Mouse (Mus musculus) kidney, adult 18-20 months (tissue): ENCODE measurements around the gene Ctxn1.
"Not testable (repeated sequence)": the region's sequence is repeated elsewhere in the genome, so short reads cannot be mapped to it uniquely, and the experiment has no call there.

Source experiments
- DNase-seq: peaks from one replicate; pipeline ENCODE4 v3.0.0; 2021

Ctxn1 gene

DNA sequence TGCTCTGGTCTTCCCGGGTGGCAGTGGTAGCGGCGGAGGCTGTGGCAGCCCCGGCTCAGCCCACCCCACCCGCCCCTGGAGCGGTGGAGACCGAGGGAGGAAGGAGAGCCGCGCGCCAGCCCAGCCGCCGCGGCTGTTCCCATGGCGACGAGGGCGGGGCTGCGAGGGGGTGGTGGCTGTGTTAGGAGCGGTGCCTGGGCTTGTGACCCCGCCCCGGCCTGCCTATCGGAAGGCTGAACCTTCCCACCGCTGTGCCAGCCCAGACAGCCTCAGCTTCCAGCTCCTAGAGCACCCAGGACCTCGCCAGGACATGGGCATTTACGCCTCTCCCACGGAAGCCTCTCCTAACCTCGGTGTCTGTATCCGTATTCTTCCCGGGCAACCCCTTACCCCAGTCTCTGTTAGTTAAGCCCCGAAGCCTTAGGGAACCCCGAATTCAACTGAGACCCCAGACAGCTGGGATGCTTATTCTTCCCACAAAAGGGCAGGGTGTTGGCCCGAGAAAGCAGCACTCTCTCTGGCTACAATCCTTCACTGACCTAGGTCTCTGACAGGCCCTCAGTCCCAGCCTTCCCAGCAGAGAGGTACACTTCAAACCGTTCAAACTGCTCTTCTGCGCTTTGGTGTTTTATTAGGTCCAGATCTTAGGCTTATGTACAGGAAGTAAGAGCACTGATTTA is at the start of gene Ctxn1:
Ctxn1 (minus strand) TSS at position 150 of the 680 bp plus-strand sequence.
- DNase-seq, result peak; percentile 96

DNA sequence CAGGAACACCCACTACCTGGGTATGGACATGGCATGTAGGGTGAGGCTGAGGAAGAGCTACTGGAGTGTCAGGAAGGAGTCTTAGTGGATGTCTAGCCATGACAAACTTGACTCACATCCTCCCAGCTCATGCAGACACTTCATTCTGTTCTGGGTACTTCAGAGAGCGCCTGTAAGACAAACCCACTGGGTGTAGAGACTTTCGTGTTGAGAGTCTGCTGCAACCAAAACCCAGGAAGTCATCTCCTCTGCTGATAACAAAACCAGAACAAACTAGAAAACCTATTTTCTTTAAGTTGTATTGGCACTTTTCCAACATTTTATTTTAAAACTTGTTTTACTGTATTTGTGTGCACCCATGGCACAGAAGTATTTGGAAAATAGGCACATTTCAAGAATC is 46.8 kb upstream of the Ctxn1 start:
- DNase-seq, result no peak

- DNase-seq, result no peak
Measured at GRCm38 (mm10) chr8:4304124-4304547, 45.1 kb upstream of the Ctxn1 start.

DNA sequence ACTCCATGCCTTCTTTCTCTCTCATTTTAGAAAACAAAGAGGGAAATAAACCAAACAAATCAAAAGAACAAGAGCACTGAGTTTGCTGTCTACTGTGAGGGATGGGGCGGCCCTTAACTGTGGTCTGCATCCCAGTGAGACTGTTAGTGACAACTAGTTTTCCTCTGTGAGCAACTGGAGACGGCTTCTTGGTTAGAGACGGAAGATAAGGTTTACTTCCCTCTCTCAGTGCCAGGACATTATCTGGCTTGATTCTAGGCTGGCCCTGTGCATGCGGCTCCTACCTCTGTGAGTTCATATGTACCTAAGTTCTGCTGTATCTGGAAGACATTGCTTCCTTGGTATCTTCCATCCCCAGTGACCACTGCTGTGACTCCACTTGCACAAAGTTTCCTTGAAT is 38.7 kb upstream of the Ctxn1 start:
- DNase-seq, result no peak

- DNase-seq, result no peak
Measured at GRCm38 (mm10) chr8:4292738-4293137, 33.7 kb upstream of the Ctxn1 start.

GRCm38 (mm10) chr8:4276111-4276465 is 17.0 kb upstream of the Ctxn1 start:
- DNase-seq, result no peak

GRCm38 (mm10) chr8:4275275-4276110 is 16.4 kb upstream of the Ctxn1 start, which contains the start of gene Timm44:
Gene Timm44 (minus strand): TSS chr8:4275913.
- peak; percentile 95 for DNase-seq

- DNase-seq, result no peak
Measured at GRCm38 (mm10) chr8:4269609-4270008, 10.5 kb upstream of the Ctxn1 start.

DNA sequence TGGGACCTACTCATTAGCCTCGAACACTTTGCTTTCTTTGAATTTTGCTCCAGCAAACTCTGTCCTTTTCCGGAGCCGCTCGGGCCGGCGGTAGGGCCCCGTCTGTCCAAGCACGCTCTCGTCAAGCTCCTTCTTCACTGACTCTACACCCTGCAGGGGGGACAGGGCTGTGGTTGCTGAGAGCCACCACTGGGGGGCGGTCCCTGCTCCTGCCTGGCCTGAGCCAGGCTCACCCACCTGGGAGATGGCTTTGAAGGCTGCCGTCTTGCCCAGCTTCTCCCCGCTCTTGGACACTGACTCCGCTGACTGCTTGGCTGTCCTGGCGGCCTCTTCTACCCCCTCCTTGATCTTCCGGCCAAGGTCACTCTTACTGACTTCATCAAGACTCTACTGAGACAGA is 8.6 kb upstream of the Ctxn1 start:
- peak; percentile 38 for DNase-seq

GRCm38 (mm10) chr8:4265160-4265914 is 6.3 kb upstream of the Ctxn1 start:
- DNase-seq, result no peak

GRCm38 (mm10) chr8:4263105-4263791 is 4.2 kb upstream of the Ctxn1 start:
- no peak for DNase-seq

- no peak for DNase-seq
Measured at GRCm38 (mm10) chr8:4259805-4260170, 714 bp upstream of the Ctxn1 start.

- DNase-seq, result no peak
Measured at GRCm38 (mm10) chr8:4258678-4259077, 396 bp downstream of the Ctxn1 start.

- DNase-seq, result peak; percentile 60
Measured at GRCm38 (mm10) chr8:4258233-4258632, 841 bp downstream of the Ctxn1 start.

GRCm38 (mm10) chr8:4257350-4257749 is 1.7 kb downstream of the Ctxn1 start:
- DNase-seq, result no peak

GRCm38 (mm10) chr8:4256911-4257310 is 2.2 kb downstream of the Ctxn1 start:
- no peak for DNase-seq

DNA sequence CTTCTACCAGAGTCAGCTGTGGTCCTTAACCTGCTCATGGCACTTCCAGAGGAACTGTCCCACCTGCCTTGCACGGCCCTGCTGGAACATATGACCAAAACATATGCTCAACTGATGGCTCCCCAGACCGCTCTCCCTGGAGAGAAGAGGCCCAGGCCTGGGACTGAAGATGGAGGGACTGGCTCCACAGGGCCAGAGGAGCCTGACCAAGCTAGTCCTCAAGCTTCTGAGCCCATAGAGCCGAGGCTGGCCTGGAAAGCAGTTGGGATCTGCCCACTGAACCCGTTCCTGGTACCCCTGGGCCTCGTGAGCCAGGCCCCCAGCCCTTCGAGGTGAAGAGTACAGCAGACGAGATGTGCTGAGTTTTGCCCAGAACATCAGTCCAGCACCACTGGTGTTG is 3.6 kb downstream of the Ctxn1 start:
- not testable (repeated sequence) for DNase-seq

- peak; percentile 78 for DNase-seq
Measured at GRCm38 (mm10) chr8:4254001-4254400, 5.1 kb downstream of the Ctxn1 start.

GRCm38 (mm10) chr8:4252934-4253841 is 5.9 kb downstream of the Ctxn1 start, which contains the start of gene Snapc2:
Gene Snapc2 (plus strand): TSS chr8:4253080.
- DNase-seq, result peak; percentile 99

DNA sequence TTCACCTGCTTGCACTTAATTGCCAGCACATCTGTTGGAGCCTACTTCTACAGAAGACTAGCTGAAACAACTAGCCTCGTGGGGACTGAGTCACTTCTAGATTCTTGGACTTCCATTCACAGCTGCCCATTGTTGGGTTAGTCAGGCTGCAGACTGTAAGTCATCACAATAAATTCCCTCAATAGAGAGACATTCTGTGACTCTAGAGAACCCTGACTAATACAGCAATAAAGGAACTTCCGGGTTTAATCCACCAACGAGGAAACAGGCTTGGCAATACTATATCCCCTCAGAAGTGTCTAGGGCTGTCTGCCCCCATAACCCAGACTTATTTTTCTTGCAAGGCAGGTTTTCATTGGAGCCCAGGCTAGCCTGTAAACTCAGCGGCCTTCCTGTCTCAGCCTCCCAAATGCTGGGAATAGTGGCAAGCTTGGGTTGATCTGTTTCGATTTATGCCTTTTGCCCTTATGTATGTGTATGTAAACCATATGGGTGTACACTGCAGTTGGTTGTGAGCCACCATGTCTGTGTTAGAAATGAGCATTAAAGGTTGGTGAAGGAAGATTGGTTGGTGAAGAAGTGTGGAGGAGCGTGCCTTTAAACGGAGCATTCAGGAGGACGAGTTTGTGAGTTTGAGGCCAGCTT is 6.8 kb downstream of the Ctxn1 start:
- no peak for DNase-seq

DNA sequence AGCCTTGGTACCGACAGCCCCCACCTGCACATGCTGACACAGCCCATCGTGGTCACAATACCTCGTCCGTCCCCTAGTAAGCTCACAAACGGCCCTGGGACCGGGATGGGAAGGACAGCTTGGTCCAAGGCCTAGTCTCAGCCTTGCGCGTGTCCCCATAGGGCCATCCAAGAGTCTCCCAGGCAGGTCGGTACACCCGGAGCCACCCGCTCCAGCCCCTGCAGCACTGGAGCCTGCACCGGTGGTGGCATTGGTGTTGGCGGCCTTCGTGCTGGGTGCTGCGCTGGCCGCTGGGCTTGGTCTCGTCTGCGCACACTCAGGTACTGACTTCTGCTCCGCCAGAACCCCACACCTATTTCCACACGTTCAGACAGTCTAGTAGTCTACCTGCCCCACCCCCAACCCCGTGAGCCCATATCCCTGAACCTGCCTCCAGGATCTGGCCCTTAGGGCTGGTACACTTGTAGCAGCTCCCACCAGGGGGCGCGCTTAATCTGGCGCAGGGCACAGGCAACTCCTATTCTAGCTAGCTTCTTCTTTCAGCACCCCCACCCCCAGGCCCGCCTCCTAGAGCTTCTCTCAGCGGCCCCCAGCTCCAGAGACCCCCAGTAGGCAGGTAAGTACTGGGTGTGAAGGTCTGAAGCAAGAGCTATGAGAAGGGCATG is 8.6 kb downstream of the Ctxn1 start:
- peak; percentile 83 for DNase-seq
